Mouse (Mus musculus): ENCODE data around the gene Pde6g. TPM values are rescaled to one million over a fixed set of nuclear protein-coding genes. Genes with fewer than 3 reads are reported as not detected.

The Pde6g gene
- 1 to 10 TPM in 1 of 2 experiments, under 1 TPM in 1; 0.06 to 1.0 TPM for polyA plus RNA-seq (2012; fragmentation: generic; extraction: Trizol)

GRCm38 (mm10) chr11:120453306-120453705, at the start of gene Pde6g:
Gene Pde6g (minus strand): TSS chr11:120453500.

DNA sequence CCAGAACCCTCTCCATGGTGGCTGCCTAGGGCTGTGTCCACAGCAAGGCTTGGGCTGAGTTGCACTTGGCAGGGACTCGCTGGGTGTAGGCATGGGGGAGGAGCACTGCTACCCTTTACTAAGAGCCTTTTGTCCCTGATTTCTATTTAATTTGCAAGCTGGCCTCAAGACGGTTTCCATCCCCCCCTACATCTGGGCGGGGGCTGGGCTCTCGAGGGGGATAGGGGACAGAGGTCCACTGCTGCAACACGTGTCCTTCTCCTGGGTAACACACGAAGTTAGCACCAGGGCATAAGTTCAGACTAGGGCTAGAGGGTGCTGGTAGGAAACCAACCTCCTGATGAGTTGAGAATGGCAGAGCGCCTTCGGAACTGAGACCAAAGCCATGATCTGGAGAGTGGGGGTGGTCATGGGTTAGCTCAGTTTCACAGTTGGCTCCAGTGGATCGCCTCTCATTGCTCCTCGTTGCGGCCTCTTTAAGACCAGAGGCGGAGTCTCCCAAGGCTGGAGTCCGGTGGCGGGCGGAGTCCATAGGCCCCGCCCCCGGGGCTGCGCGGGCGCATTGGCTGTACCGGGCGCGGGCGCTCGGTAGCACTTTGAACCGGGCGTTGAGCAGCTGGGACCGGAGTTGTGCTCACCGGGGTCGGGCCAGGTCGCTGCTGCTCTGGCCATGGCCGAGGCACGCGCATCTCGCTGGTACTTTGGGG, 38.2 kb upstream of the Pde6g start, which contains the start of gene Slc25a10:
TSS of gene Slc25a10 (plus strand) at position 524 of the 707 bp plus-strand sequence.

DNA sequence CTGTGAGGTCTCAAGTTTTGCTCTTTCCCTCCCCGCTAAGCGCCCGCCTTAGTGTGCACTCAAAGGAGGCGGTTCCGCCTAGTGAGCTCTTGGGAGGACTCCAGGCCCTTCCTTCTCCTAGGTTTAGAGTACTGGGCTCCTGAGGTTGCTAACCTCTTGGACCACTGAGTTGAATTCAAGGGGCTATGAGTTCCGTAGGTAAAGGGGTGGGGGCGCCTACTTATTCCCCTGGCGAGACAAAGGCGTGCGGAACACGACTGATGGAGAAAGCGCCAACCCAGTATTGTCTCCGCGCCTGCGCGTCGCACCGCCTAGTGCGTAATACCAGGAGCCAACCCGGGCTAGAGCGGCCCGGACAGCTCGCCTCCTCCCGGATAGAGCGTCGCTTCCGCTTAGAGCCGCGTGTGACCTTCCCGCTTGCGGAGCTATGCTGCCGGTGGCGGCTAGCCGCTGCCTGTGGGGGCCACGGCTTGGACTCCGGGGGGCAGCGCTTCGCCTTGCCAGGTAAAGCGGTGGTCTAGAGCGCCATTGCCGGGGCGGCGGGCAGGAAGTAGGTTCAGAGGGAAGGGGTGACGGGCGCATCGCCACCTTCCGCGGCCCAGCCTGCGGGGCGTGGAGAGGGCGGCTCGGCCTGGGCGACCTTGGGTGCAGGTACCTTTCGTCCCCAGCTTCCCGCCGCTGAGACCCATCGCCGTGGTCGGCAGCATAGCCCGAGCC, 31.1 kb upstream of the Pde6g start, which contains the start of gene Mrpl12:
TSS of gene Mrpl12 (plus strand) at position 349 of the 717 bp plus-strand sequence.

GRCm38 (mm10) chr11:120467051-120467735, 13.9 kb upstream of the Pde6g start, which contains the start of gene Arl16:
Gene Arl16 (minus strand): TSS chr11:120467607.

DNA sequence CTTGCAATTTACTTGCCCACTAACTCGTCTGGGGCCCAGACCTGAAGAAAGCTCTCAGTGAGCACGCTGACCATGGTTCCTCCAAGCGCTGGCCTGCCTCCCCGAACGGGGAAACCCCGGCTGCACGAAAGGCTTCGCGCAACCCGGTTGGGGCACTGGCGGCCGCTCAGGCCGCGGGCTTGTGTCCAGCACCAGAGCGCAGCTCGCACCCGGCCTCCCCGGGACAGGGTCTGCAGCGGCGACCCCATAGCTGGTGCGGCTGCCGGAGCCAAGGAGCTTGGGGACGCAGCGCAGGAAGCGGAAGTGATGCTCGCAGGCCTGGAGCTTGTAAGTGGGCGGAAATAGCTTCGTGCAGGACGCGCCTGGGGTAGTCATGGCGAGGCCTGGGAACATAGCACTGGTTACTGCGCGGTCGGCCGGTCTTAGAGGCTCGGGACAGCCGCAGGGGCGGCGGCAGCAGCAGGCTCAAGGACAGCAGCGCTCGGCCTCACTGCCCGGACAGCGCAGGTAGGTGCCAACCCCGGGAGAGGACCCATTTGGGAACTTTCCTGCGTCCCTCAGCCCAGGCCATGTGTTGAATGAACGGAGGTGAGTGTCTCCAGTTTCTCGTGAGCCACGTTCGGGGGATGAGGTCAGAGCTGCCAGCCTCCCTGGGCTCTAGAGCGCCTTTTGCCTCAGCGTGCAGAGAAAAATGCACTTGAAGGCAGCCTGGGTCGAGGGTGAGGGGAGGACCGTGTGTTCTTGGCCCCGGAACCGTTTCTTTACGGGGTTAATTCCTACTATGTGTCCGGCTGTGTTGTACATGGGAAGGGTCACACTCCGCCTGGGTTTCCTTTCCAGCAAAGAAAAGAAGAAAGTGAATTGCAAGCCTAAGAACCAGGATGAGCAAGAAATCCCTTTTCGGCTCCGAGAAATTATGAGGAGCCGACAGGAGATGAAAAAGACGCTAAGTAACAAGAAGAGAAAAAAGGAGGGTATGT, 4.8 kb upstream of the Pde6g start, which contains the start of the genes Oxld1 and Ccdc137:
TSS of gene Oxld1 (minus strand) at position 297 of the 980 bp plus-strand sequence.
TSS of gene Ccdc137 (plus strand) at position 344 of the 980 bp plus-strand sequence.

DNA sequence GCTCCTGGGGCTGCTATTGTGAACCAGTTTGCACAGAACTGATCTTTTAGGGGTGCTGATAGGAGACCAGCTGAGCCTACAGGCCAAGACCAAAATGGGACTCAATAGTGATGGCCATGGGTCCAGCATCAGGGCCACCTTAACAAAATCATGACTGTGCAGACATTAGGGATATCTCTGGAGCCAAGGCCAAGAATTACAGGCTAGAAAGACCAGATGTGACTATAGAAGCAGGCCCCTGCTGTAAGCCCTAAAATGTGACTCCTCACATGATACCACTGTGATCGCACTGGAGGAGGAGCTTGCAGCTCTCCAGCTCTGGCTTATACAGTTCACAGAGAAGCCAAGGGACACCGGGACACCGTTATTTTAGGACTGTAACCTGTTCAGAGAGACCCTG, 11.0 kb downstream of the Pde6g start, which contains the start of gene Tspan10:
TSS of gene Tspan10 (plus strand) at position 301 of the 400 bp plus-strand sequence.

DNA sequence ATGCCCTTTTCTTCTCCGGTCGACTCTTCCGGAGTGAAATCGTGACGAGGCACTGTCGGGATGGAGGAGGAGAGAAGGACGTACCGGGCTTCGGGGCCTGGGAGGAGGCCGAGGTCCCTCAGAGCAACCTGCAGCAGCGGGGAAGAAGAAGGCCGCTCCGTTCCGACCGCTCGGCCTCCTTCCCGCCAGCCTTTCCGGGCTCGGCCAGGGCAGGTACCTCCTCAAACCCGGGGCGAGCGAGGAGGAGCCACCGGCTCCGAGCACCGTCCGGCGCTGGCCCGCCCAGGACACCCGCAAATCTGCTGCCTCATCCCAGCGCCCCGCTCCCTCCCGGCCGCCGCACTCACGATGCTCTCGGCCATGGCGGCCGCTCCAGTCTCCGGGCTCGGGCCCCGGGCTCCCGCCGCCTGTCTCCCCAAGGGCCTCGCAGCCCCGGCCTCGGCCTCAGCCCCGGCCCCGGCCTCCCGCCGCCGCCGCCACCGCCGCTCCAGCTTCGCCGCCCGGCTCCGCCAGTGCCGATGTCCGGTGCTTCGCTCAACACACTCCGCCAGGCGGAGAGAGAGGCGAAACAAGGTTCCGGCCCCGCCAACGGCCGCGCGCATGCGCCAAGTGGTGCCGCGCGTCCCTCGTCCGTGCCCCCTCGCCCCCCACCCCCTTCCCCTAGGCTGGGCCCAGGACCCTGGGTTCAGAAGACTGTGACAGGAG, 16.0 kb downstream of the Pde6g start, which contains the start of gene Nploc4:
TSS of gene Nploc4 (minus strand) at position 557 of the 705 bp plus-strand sequence.

Other genes starting within 250 kb of the Pde6g start
- 10 to 100 TPM in 1 of 2 experiments, 1 to 10 TPM in 1; 4.5 to 19.3 TPM for gene Bahcc1, start 220.6 kb downstream of the Pde6g start, polyA plus RNA-seq (2012; fragmentation: generic; extraction: Trizol)
- gene Actg1, start 105.0 kb downstream of the Pde6g start, polyA plus RNA-seq (2012; fragmentation: generic; extraction: Trizol) = 1,000 to 10,000 TPM; 3,031 to 5,204 TPM
- under 1 TPM; 0.45 to 0.54 TPM for gene Fscn2, start 92.0 kb downstream of the Pde6g start, polyA plus RNA-seq (2012; fragmentation: generic; extraction: Trizol)
- 10 to 100 TPM; 28.8 to 30.5 TPM for gene Faap100, start 74.7 kb downstream of the Pde6g start, polyA plus RNA-seq (2012; fragmentation: generic; extraction: Trizol)
- 10 to 100 TPM; 34.7 to 46.1 TPM for gene Nploc4, start 15.8 kb downstream of the Pde6g start, polyA plus RNA-seq (2012; fragmentation: generic; extraction: Trizol)
- gene Tspan10, start 10.9 kb downstream of the Pde6g start, polyA plus RNA-seq (2012; fragmentation: generic; extraction: Trizol) = under 1 TPM in 1 of 2 experiments, not detected in 1; 0.02 TPM
- gene Oxld1, start 4.6 kb upstream of the Pde6g start, polyA plus RNA-seq (2012; fragmentation: generic; extraction: Trizol) = 10 to 100 TPM; 18.6 to 34.7 TPM
- gene Ccdc137, start 4.6 kb upstream of the Pde6g start, polyA plus RNA-seq (2012; fragmentation: generic; extraction: Trizol) = 10 to 100 TPM in 1 of 2 experiments, 1 to 10 TPM in 1; 7.9 to 22.4 TPM
- 10 to 100 TPM; 29.8 to 44.2 TPM for gene Arl16, start 14.1 kb upstream of the Pde6g start, polyA plus RNA-seq (2012; fragmentation: generic; extraction: Trizol)
- 100 to 1,000 TPM; 146 to 509 TPM for gene Mrpl12, start 31.1 kb upstream of the Pde6g start, polyA plus RNA-seq (2012; fragmentation: generic; extraction: Trizol)
- 100 to 1,000 TPM; 118 to 126 TPM for gene Slc25a10, start 38.3 kb upstream of the Pde6g start, polyA plus RNA-seq (2012; fragmentation: generic; extraction: Trizol)
- gene Gcgr, start 77.2 kb upstream of the Pde6g start, polyA plus RNA-seq (2012; fragmentation: generic; extraction: Trizol) = under 1 TPM in 1 of 2 experiments, not detected in 1; 0.08 TPM
- 100 to 1,000 TPM; 245 to 382 TPM for gene Mcrip1, start 96.2 kb upstream of the Pde6g start, polyA plus RNA-seq (2012; fragmentation: generic; extraction: Trizol)
- under 1 TPM; 0.25 to 0.63 TPM for gene Ppp1r27, start 97.6 kb upstream of the Pde6g start, polyA plus RNA-seq (2012; fragmentation: generic; extraction: Trizol)
- gene P4hb, start 119.8 kb upstream of the Pde6g start, polyA plus RNA-seq (2012; fragmentation: generic; extraction: Trizol) = 1,000 to 10,000 TPM in 1 of 2 experiments, 100 to 1,000 TPM in 1; 703 to 1,073 TPM
- 1,000 to 10,000 TPM; 1,146 to 2,128 TPM for gene Arhgdia, start 128.1 kb upstream of the Pde6g start, polyA plus RNA-seq (2012; fragmentation: generic; extraction: Trizol)
- gene Alyref, start 144.9 kb upstream of the Pde6g start, polyA plus RNA-seq (2012; fragmentation: generic; extraction: Trizol) = 100 to 1,000 TPM; 130 to 156 TPM
- 100 to 1,000 TPM; 274 to 500 TPM for gene Anapc11, start 144.9 kb upstream of the Pde6g start, polyA plus RNA-seq (2012; fragmentation: generic; extraction: Trizol)
- 1 to 10 TPM in 1 of 2 experiments, under 1 TPM in 1; 0.29 to 1.2 TPM for gene Npb, start 155.0 kb upstream of the Pde6g start, polyA plus RNA-seq (2012; fragmentation: generic; extraction: Trizol)
- gene Pcyt2, start 164.4 kb upstream of the Pde6g start, polyA plus RNA-seq (2012; fragmentation: generic; extraction: Trizol) = 10 to 100 TPM; 34.5 to 72.4 TPM
- 10 to 100 TPM; 18.6 to 29.5 TPM for gene Sirt7, start 171.7 kb upstream of the Pde6g start, polyA plus RNA-seq (2012; fragmentation: generic; extraction: Trizol)
- 10 to 100 TPM; 11.2 to 27.5 TPM for gene Mafg, start 180.1 kb upstream of the Pde6g start, polyA plus RNA-seq (2012; fragmentation: generic; extraction: Trizol)
- 10 to 100 TPM; 15.8 to 35.0 TPM for gene Pycr1, start 190.3 kb upstream of the Pde6g start, polyA plus RNA-seq (2012; fragmentation: generic; extraction: Trizol)
- gene Myadml2, start 194.7 kb upstream of the Pde6g start, polyA plus RNA-seq (2012; fragmentation: generic; extraction: Trizol) = not detected
- 1 to 10 TPM; 5.1 to 6.4 TPM for gene Notum, start 207.7 kb upstream of the Pde6g start, polyA plus RNA-seq (2012; fragmentation: generic; extraction: Trizol)
- 100 to 1,000 TPM; 116 to 219 TPM for gene Aspscr1, start 219.5 kb upstream of the Pde6g start, polyA plus RNA-seq (2012; fragmentation: generic; extraction: Trizol)

Data from C3H10T1/2 (cell line).